Mouse (Mus musculus) activated CD4-positive, CD25-positive, alpha-beta regulatory T cell, adult 4 months (primary cell): ENCODE data around the gene Phpt1. TPM values are rescaled to one million over a fixed set of nuclear protein-coding genes. Genes with fewer than 3 reads are reported as not detected.

Experiments
- polyA plus RNA-seq, 2 experiments: library from polyadenylated mRNA; unstranded; fragments of 100-300 nt; shearing (Covaris generic); gene quantifications; one replicate each; pipeline ENCODE4 v1.2.1; 2017

The Phpt1 gene
- polyA plus RNA-seq, 2 experiments from 2014 or later, result 55.3 to 61.6 TPM

Other genes starting within 250 kb of the Phpt1 start
- gene Man1b1, start 242.9 kb downstream of the Phpt1 start, polyA plus RNA-seq, result 10 to 100 TPM; 19.7 to 23.2 TPM
- gene Dpp7, start 218.9 kb downstream of the Phpt1 start, polyA plus RNA-seq, result 10 to 100 TPM; 10.3 to 13.9 TPM
- 10 to 100 TPM; 13.3 to 15.0 TPM for gene Uap1l1, start 209.5 kb downstream of the Phpt1 start, polyA plus RNA-seq
- 1 to 10 TPM; 1.8 to 2.6 TPM for gene Sapcd2, start 202.9 kb downstream of the Phpt1 start, polyA plus RNA-seq
- under 1 TPM in 1 of 2 experiments, not detected in 1; 0.17 TPM for gene Entpd2, start 179.3 kb downstream of the Phpt1 start, polyA plus RNA-seq
- gene Npdc1, start 175.9 kb downstream of the Phpt1 start, polyA plus RNA-seq, result 1 to 10 TPM; 1.2 to 1.7 TPM
- gene Fut7, start 152.0 kb downstream of the Phpt1 start, polyA plus RNA-seq, result 10 to 100 TPM; 13.6 to 13.8 TPM
- gene Abca2, start 146.5 kb downstream of the Phpt1 start, polyA plus RNA-seq, result 10 to 100 TPM; 32.8 to 41.4 TPM
- 1 to 10 TPM; 2.0 to 2.2 TPM for gene Clic3, start 118.4 kb downstream of the Phpt1 start, polyA plus RNA-seq
- gene Paxx, start 114.1 kb downstream of the Phpt1 start, polyA plus RNA-seq, result 10 to 100 TPM; 72.8 to 74.8 TPM
- gene Ptgds, start 105.2 kb downstream of the Phpt1 start, polyA plus RNA-seq, result not detected
- not detected for gene Lcn12, start 81.3 kb downstream of the Phpt1 start, polyA plus RNA-seq
- gene Fbxw5, start 74.5 kb downstream of the Phpt1 start, polyA plus RNA-seq, result 10 to 100 TPM; 51.3 to 71.1 TPM
- gene C8g, start 73.5 kb downstream of the Phpt1 start, polyA plus RNA-seq, result 1 to 10 TPM; 3.1 to 3.2 TPM
- gene Traf2, start 28.3 kb downstream of the Phpt1 start, polyA plus RNA-seq, result 10 to 100 TPM; 60.9 to 67.0 TPM
- 100 to 1,000 TPM; 290 to 402 TPM for gene Edf1, start 17.4 kb downstream of the Phpt1 start, polyA plus RNA-seq
- under 1 TPM; 0.40 to 0.91 TPM for gene Mamdc4, start 379 bp downstream of the Phpt1 start, polyA plus RNA-seq
- under 1 TPM in 1 of 2 experiments, not detected in 1; 0.07 TPM for gene Ajm1, start 6.5 kb upstream of the Phpt1 start, polyA plus RNA-seq
- gene Rabl6, start 33.3 kb upstream of the Phpt1 start, polyA plus RNA-seq, result 10 to 100 TPM; 16.1 to 19.8 TPM
- not detected for gene Ccdc183, start 42.5 kb upstream of the Phpt1 start, polyA plus RNA-seq
- 1 to 10 TPM in 1 of 2 experiments, not detected in 1; 1.8 TPM for gene Tmem141, start 46.8 kb upstream of the Phpt1 start, polyA plus RNA-seq
- gene Fcna, start 52.8 kb upstream of the Phpt1 start, polyA plus RNA-seq, result 1 to 10 TPM in 1 of 2 experiments, under 1 TPM in 1; 0.83 to 1.7 TPM
- not detected for gene Lcn8, start 77.9 kb upstream of the Phpt1 start, polyA plus RNA-seq
- not detected for gene Lcn5, start 82.7 kb upstream of the Phpt1 start, polyA plus RNA-seq
- gene Lcn6, start 101.6 kb upstream of the Phpt1 start, polyA plus RNA-seq, result not detected
- not detected for gene Lcn10, start 107.5 kb upstream of the Phpt1 start, polyA plus RNA-seq
- gene Obp2a, start 124.8 kb upstream of the Phpt1 start, polyA plus RNA-seq, result not detected
- 10 to 100 TPM; 61.8 to 76.5 TPM for gene Bmyc, start 131.5 kb upstream of the Phpt1 start, polyA plus RNA-seq
- gene Obp2b, start 161.8 kb upstream of the Phpt1 start, polyA plus RNA-seq, result not detected
- not detected for gene Lcn3, start 190.3 kb upstream of the Phpt1 start, polyA plus RNA-seq
- not detected for gene Lcn11, start 201.8 kb upstream of the Phpt1 start, polyA plus RNA-seq
- gene Gm13539, start 207.0 kb upstream of the Phpt1 start, polyA plus RNA-seq, result not detected
- not detected for gene Glt6d1, start 240.6 kb upstream of the Phpt1 start, polyA plus RNA-seq
- not detected for gene Lcn9, start 247.9 kb upstream of the Phpt1 start, polyA plus RNA-seq